Mouse (Mus musculus): ENCODE measurements at regions not wholly inside any gene's neighbourhood (a gene's known extent, or its start where the extent isn't known, plus 50 kb on each side); places are given as distances from the start of the nearest gene placed in this dataset.

GRCm38 (mm10) chr6:53233777-53234176 lies 53.3 kb upstream of the Creb5 start:
- Histone ChIP-seq H3K36me3 (ENCODE audit: insufficient read depth) (no peaks in the 10 kb centered on the region), H3K27ac (ENCODE audit: low read depth, low read length) (no peak overlapping the region), H3K9me3 (ENCODE audit: low read length) (no peaks in the 10 kb centered on the region), H3K27me3 (ENCODE audit: insufficient read depth, low read length) (no peaks in the 10 kb centered on the region), H3K4me1 (ENCODE audit: insufficient read depth) (0 out of 2 replicates have a peak, but pooled peaks cover 6% of the 10 kb centered on the region), H3K4me3 (ENCODE audit: low read depth, low read length) (no peak overlapping the region), H3K9ac (no peak overlapping the region), H3K4me2 (ENCODE audit: low read depth) (no peak overlapping the region)
- DNase-seq (no peak), ATAC-seq (no peak)
- no peak for TF ChIP-seq CTCF (IDR thresholded peaks at IDR 0.05; ENCODE audit: low read depth)
- WGBS = 72% methylated on average over 4 of the region's 4 CpGs

- ATAC-seq (peak; percentile 87), DNase-seq (peak; percentile 29)
- Histone ChIP-seq H3K36me3 (ENCODE audit: insufficient read depth) (no peaks in the 10 kb centered on the region), H3K27me3 (ENCODE audit: insufficient read depth, low read length) (no peaks in the 10 kb centered on the region), H3K9me3 (ENCODE audit: low read length) (no peaks in the 10 kb centered on the region), H3K27ac (ENCODE audit: low read depth, low read length) (no peak overlapping the region), H3K4me3 (ENCODE audit: low read depth, low read length) (no peak overlapping the region), H3K4me2 (ENCODE audit: low read depth) (no peak overlapping the region), H3K4me1 (ENCODE audit: insufficient read depth) (0 out of 2 replicates have a peak, but pooled peaks cover 6% of the 10 kb centered on the region), H3K9ac (no peak overlapping the region)
- WGBS = 9% methylated on average over 5 of the region's 5 CpGs
- TF ChIP-seq CTCF (IDR thresholded peaks at IDR 0.05; ENCODE audit: low read depth) = no peak
Observed at GRCm38 (mm10) chr6:53232616-53233015, 54.5 kb upstream of the Creb5 start.

DNA sequence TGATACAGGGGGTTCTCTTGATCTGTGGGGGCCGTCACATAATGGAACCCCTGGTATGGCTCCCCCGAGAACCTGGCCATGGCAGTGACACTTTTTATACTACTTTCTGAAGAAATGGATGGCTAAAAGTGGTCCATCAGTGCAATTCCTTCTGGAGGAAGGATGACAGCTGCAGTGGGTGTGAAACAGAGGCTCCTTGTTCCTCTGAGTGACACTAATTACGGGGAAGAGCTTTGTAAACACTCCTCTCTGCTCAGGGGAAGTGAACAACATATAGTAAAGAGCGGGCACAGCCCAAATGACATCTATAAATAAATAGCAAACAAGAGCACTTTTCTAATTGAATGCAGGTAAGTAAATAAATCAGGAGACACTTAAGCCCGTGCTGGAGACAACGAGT lies 57.7 kb upstream of the Creb5 start:
- ATAC-seq (no peak; the same call in 1 of the 2 replicates), DNase-seq (no peak)
- Histone ChIP-seq H3K27me3 (ENCODE audit: insufficient read depth, low read length) (no peaks in the 10 kb centered on the region), H3K9ac (no peak overlapping the region), H3K4me1 (ENCODE audit: insufficient read depth) (0 out of 2 replicates have a peak, but pooled peaks cover 6% of the 10 kb centered on the region), H3K4me2 (ENCODE audit: low read depth) (no peak overlapping the region), H3K36me3 (ENCODE audit: insufficient read depth) (no peaks in the 10 kb centered on the region), H3K9me3 (ENCODE audit: low read length) (no peaks in the 10 kb centered on the region), H3K27ac (ENCODE audit: low read depth, low read length) (no peak overlapping the region), H3K4me3 (ENCODE audit: low read depth, low read length) (no peak overlapping the region)
- 25% methylated on average over 6 of the region's 6 CpGs for WGBS
- no peak for TF ChIP-seq CTCF (IDR thresholded peaks at IDR 0.05; ENCODE audit: low read depth)

DNA sequence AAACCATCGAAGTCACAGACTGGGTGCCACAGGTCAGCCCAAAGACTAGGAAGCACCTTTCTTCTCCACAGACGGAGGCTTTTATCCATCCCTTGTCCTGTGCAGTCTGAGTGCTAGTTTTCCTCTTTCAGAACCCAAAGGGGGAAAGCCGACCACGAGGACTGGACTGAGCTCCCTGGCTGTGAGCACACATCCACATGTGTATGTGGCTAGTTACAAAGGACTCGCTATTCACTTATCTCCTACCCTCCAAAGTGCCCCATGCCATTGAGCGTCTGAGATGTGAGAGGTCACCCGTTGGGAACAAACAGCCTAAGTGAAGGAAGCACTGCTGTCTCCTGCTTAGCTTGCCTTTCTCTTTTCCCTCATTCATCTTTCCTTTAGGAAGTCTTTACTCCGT lies 65.0 kb upstream of the Creb5 start:
- H3K27ac ChIP-seq (ENCODE audit: low read depth, low read length) = no peak overlapping the region
- no peaks in the 10 kb centered on the region for H3K9me3 ChIP-seq (ENCODE audit: low read length)
- ATAC-seq = no peak
- no peak for DNase-seq
- H3K36me3 ChIP-seq (ENCODE audit: insufficient read depth) = no peaks in the 10 kb centered on the region
- 37% methylated on average over 8 of the region's 8 CpGs for WGBS
- no peak overlapping the region for H3K4me3 ChIP-seq (ENCODE audit: low read depth, low read length)
- TF ChIP-seq CTCF (IDR thresholded peaks at IDR 0.05; ENCODE audit: low read depth) = no peak
- no peaks in the 10 kb centered on the region for H3K27me3 ChIP-seq (ENCODE audit: insufficient read depth, low read length)
- H3K4me1 ChIP-seq (ENCODE audit: insufficient read depth) = peaks cover 10% of the 10 kb centered on the region; the same call in 1 of the 2 replicates
- no peak overlapping the region for H3K4me2 ChIP-seq (ENCODE audit: low read depth)
- H3K9ac ChIP-seq = no peak overlapping the region

GRCm38 (mm10) chr6:53221668-53222005 lies 65.4 kb upstream of the Creb5 start:
- 0 out of 2 replicates have a peak overlapping the region, but pooled peaks have one; percentile 26 for H3K4me2 ChIP-seq (ENCODE audit: low read depth)
- ATAC-seq = no peak
- no peak for DNase-seq
- H3K9me3 ChIP-seq (ENCODE audit: low read length) = no peaks in the 10 kb centered on the region
- peaks cover 10% of the 10 kb centered on the region; the same call in 1 of the 2 replicates for H3K4me1 ChIP-seq (ENCODE audit: insufficient read depth)
- no peak overlapping the region for H3K27ac ChIP-seq (ENCODE audit: low read depth, low read length)
- no peaks in the 10 kb centered on the region for H3K27me3 ChIP-seq (ENCODE audit: insufficient read depth, low read length)
- no peaks in the 10 kb centered on the region for H3K36me3 ChIP-seq (ENCODE audit: insufficient read depth)
- H3K9ac ChIP-seq = no peak overlapping the region
- TF ChIP-seq CTCF (IDR thresholded peaks at IDR 0.05; ENCODE audit: low read depth) = no peak
- WGBS = 15% methylated on average over 4 of the region's 4 CpGs
- no peak overlapping the region for H3K4me3 ChIP-seq (ENCODE audit: low read depth, low read length)

- Histone ChIP-seq H3K9ac (no peak overlapping the region), H3K27ac (ENCODE audit: low read depth, low read length) (no peak overlapping the region), H3K9me3 (ENCODE audit: low read length) (no peaks in the 10 kb centered on the region), H3K4me1 (ENCODE audit: insufficient read depth) (peaks cover 10% of the 10 kb centered on the region; the same call in 1 of the 2 replicates), H3K4me3 (ENCODE audit: low read depth, low read length) (no peak overlapping the region), H3K4me2 (ENCODE audit: low read depth) (peak overlapping the region; percentile 26), H3K27me3 (ENCODE audit: insufficient read depth, low read length) (no peaks in the 10 kb centered on the region), H3K36me3 (ENCODE audit: insufficient read depth) (no peaks in the 10 kb centered on the region)
- TF ChIP-seq CTCF (IDR thresholded peaks at IDR 0.05; ENCODE audit: low read depth) = no peak
- peak; percentile 45; the same call in 1 of the 2 replicates for ATAC-seq
- 30% methylated on average over 18 of the region's 18 CpGs for WGBS
- peak; percentile 41 for DNase-seq
Observed at GRCm38 (mm10) chr6:53220784-53221667, 66.0 kb upstream of the Creb5 start.

- no peaks in the 10 kb centered on the region for H3K9me3 ChIP-seq (ENCODE audit: low read length)
- 48% methylated on average over 10 of the region's 10 CpGs for WGBS
- H3K4me3 ChIP-seq (ENCODE audit: low read depth, low read length) = no peak overlapping the region
- no peak for ATAC-seq
- no peak overlapping the region for H3K4me2 ChIP-seq (ENCODE audit: low read depth)
- no peak overlapping the region for H3K9ac ChIP-seq
- peaks cover 10% of the 10 kb centered on the region; the same call in 1 of the 2 replicates for H3K4me1 ChIP-seq (ENCODE audit: insufficient read depth)
- DNase-seq = no peak
- H3K27ac ChIP-seq (ENCODE audit: low read depth, low read length) = no peak overlapping the region
- H3K27me3 ChIP-seq (ENCODE audit: insufficient read depth, low read length) = no peaks in the 10 kb centered on the region
- TF ChIP-seq CTCF (IDR thresholded peaks at IDR 0.05; ENCODE audit: low read depth) = no peak
- no peaks in the 10 kb centered on the region for H3K36me3 ChIP-seq (ENCODE audit: insufficient read depth)
Observed at GRCm38 (mm10) chr6:53218871-53219286, 68.2 kb upstream of the Creb5 start.
